Mouse (Mus musculus) central nervous system, embryonic 11.5 days (tissue): ENCODE results near the gene Ywhab. TPM values are rescaled to one million over a fixed set of nuclear protein-coding genes. Genes with fewer than 3 reads are reported as not detected.

Source experiments
- polyA plus RNA-seq: library from polyadenylated mRNA; depleted of rRNA; stranded (reverse); fragments of >200 nt; gene quantifications from 2 replicates; pipeline ENCODE4 v1.2.3, GENCODE M21; 2012; rRNA removed

The Ywhab gene
- 146 and 164 TPM in 2 replicates for polyA plus RNA-seq

DNA sequence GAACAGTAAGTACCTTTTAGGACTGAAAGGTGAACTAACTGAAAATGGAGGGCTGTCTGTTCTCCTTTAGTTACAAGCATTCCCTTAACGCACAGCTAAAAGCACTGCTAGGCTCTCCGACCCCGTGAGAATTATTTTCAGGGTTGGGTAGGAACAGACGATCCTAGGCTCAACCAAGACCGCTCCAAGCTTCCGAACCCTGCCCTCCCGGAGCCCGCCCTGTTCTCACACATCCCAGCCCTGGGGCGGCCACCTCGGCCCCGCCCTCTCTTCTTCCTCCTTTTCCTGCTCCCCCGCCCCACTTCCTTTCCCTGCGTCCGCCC is at the start of gene Ywhab:
Gene Ywhab (plus strand): TSS at position 307 of the 323 bp plus-strand sequence.

DNA sequence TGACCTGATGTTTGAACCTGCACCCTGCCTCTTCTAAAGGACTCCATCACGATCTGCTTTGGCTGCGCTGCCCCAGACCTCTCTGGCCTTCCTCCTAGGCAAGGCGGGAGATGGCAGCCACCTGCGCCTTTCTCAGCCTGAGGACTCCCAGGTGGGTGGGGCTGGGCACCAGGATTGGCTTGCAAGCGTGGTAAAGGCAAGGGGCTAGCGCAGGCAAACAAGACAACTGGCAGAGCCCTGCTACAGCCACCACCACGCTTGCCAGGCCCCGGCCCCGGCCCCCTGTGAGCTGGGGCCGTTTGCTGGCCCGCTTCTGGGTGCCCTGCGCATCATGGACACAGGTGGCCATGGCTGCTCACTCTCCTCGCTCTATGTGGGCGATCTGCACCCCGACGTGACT is 30.4 kb downstream of the Ywhab start, which contains the start of gene Pabpc1l:
Gene Pabpc1l (plus strand): TSS at position 301 of the 400 bp plus-strand sequence.

Other genes starting within 250 kb of the Ywhab start
- gene Ada, start 244.7 kb upstream of the Ywhab start, polyA plus RNA-seq, result 4.8 and 6.0 TPM in 2 replicates
- gene Ccn5, start 174.1 kb upstream of the Ywhab start, polyA plus RNA-seq, result 0.05 and 0.20 TPM in 2 replicates
- 0.02 TPM in 1 of 2 replicates, not detected in the other for gene Kcnk15, start 141.3 kb upstream of the Ywhab start, polyA plus RNA-seq
- gene Rims4, start 76.3 kb upstream of the Ywhab start, polyA plus RNA-seq, result 1.1 and 1.8 TPM in 2 replicates
- gene Pabpc1l, start 30.5 kb downstream of the Ywhab start, polyA plus RNA-seq, result 2.5 and 3.7 TPM in 2 replicates
- gene Stk4, start 75.4 kb downstream of the Ywhab start, polyA plus RNA-seq, result 25.4 and 52.5 TPM in 2 replicates
- gene Tomm34, start 76.2 kb downstream of the Ywhab start, polyA plus RNA-seq, result 31.3 and 37.2 TPM in 2 replicates
- 0.08 and 0.24 TPM in 2 replicates for gene Kcns1, start 176.2 kb downstream of the Ywhab start, polyA plus RNA-seq
- not detected in 2 replicates for gene Wfdc5, start 187.8 kb downstream of the Ywhab start, polyA plus RNA-seq
- gene Wfdc12, start 195.6 kb downstream of the Ywhab start, polyA plus RNA-seq, result not detected in 2 replicates
- not detected in 2 replicates for gene Wfdc15a, start 205.2 kb downstream of the Ywhab start, polyA plus RNA-seq
- 0.22 TPM in 1 of 2 replicates, not detected in the other for gene Wfdc15b, start 226.7 kb downstream of the Ywhab start, polyA plus RNA-seq
- gene Svs2, start 243.5 kb downstream of the Ywhab start, polyA plus RNA-seq, result not detected in 2 replicates